Mouse (Mus musculus) forebrain, embryonic 11.5 days (tissue): ENCODE data around the gene Adamts20. TPM values are rescaled to one million over a fixed set of nuclear protein-coding genes. Genes with fewer than 3 reads are reported as not detected.

ENCODE experiments used
- ATAC-seq: fragments of 200-750 bp; cut with Nextera tagmentation; replicated peaks from 2 replicates; pipeline ENCODE4 v1.8.0; 2017; ENCODE audit warnings: moderate TSS enrichment; ENCODE audit not compliant: low FRiP score
- DNase-seq: peaks from one replicate; pipeline ENCODE4 v3.0.0-alpha.2; 2017; ENCODE audit warnings: low spot score
- H3K27ac ChIP-seq: fragments of 300-500 bp; sonication (generic); 2 replicates; pipeline ENCODE4 v1.5.1; 2014; ENCODE audit warnings: low read depth, low read length
- H3K27me3 ChIP-seq: fragments of 300-500 bp; sonication (generic); 2 replicates; pipeline ENCODE4 v1.6.1; 2014; ENCODE audit warnings: mild to moderate bottlenecking, low read length, mixed read lengths; ENCODE audit not compliant: control insufficient read depth, insufficient read depth
- H3K36me3 ChIP-seq: fragments of 300-500 bp; sonication (generic); 2 replicates; pipeline ENCODE4 v1.6.1; 2014; ENCODE audit warnings: mild to moderate bottlenecking, low read length, moderate library complexity, mixed read lengths; ENCODE audit not compliant: control insufficient read depth, insufficient read depth
- H3K4me1 ChIP-seq: fragments of 300-500 bp; sonication (generic); replicated peaks from 2 replicates; pipeline ENCODE4 v1.6.1; 2014; ENCODE audit warnings: low read length, mixed read lengths; ENCODE audit not compliant: control insufficient read depth, insufficient read depth
- H3K4me2 ChIP-seq: fragments of 300-500 bp; sonication (generic); 2 replicates; pipeline ENCODE4 v1.6.1; 2014; ENCODE audit warnings: low read depth, mild to moderate bottlenecking, low read length, moderate library complexity, mixed read lengths; ENCODE audit not compliant: severe bottlenecking
- H3K4me3 ChIP-seq: fragments of 300-500 bp; sonication (generic); 2 replicates; pipeline ENCODE4 v1.5.1; 2014; ENCODE audit warnings: low read depth, low read length
- H3K9ac ChIP-seq: fragments of 300-500 bp; sonication (generic); 2 replicates; pipeline ENCODE4 v1.6.1; 2014; ENCODE audit warnings: low read length
- H3K9me3 ChIP-seq: fragments of 300-500 bp; sonication (generic); 2 replicates; pipeline ENCODE4 v1.6.1; 2016; ENCODE audit warnings: low read length, mixed read lengths; ENCODE audit not compliant: control insufficient read depth
- WGBS: fragments of 180-500 bp; shearing (Covaris S2); extraction: QIAGEN DNeasy Blood & Tissue Kit; methylation state at CpG from one replicate; pipeline ENCODE4 v1.1.7; 2014; 5-methylcytosine and 5-hydroxymethylcytosine counted together
- polyA plus RNA-seq: library from polyadenylated mRNA; unstranded; fragments of >200 nt; fragmentation: Nextera tagmentation; extraction: Ambion mirVana; gene quantifications from 2 replicates; pipeline ENCODE4 v1.2.1, GENCODE M21; 2014

The Adamts20 gene
- polyA plus RNA-seq, 1 experiment from 2014 or later, result 14.0 TPM

DNA sequence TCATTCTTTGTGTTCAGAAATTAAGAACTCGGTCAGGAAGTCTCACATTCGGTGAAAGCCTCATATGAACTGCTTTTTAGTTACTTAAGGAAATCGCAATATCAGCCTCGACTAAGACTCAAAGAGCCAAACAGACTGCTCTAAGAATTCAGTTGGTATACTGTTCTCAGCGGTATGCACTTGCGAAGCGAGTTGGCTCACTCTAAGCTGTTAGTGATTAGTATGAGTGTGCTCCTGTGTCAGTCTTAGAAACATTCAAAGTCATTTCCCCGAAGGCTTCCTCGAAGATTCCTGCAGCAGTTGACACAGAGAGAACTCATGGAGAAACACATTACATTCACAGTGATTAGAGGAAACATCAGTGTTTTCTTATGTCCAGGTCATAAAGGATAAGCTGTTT is 4.1 kb downstream of the Adamts20 start:
- no peaks in the 10 kb centered on the region for H3K27me3 ChIP-seq
- no peak overlapping the region; the same call in 1 of the 2 replicates for H3K27ac ChIP-seq
- H3K4me1 ChIP-seq, result no peaks in the 10 kb centered on the region; the same call in 1 of the 2 replicates
- ATAC-seq, result no peak
- no peak for DNase-seq
- 43% methylated on average over 9 of the region's 9 CpGs for WGBS
- no peaks in the 10 kb centered on the region for H3K9me3 ChIP-seq
- no peak overlapping the region for H3K4me2 ChIP-seq
- no peaks in the 10 kb centered on the region for H3K36me3 ChIP-seq
- no peak overlapping the region for H3K4me3 ChIP-seq
- no peak overlapping the region for H3K9ac ChIP-seq

GRCm38 (mm10) chr15:94457636-94458390 is 7.4 kb downstream of the Adamts20 start:
- no peak for ATAC-seq
- DNase-seq, result no peak

DNA sequence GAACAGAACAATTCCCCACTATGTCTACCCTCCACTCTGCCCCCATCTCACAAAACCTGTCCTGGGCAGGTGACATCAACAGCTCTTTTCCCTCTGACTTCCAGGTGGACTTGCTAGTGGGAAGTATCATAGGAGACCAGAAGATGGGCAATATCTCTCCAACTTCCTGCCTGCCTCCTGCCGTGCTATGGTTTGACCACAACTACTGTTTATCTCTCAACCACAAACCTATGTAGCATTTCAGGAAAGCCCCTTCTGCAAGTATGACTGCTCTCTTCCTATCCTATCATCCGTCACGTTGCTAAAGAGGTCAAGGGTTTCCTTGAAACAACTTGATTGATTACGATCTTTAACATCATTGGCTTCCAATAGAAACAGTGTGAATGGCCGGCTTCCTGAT is 12.4 kb downstream of the Adamts20 start:
- no peak overlapping the region for H3K9ac ChIP-seq
- DNase-seq, result no peak
- 94% methylated on average over 5 of the region's 5 CpGs for WGBS
- ATAC-seq, result no peak
- H3K27me3 ChIP-seq, result no peaks in the 10 kb centered on the region
- H3K4me2 ChIP-seq, result no peak overlapping the region
- H3K4me1 ChIP-seq, result no peaks in the 10 kb centered on the region
- no peak overlapping the region for H3K4me3 ChIP-seq
- H3K36me3 ChIP-seq, result no peaks in the 10 kb centered on the region
- H3K27ac ChIP-seq, result no peak overlapping the region
- no peaks in the 10 kb centered on the region for H3K9me3 ChIP-seq

More at GRCm38 (mm10) chr15:94457636-94458390, 7.4 kb downstream of the Adamts20 start:
- Histone ChIP-seq H3K4me2 (no peak overlapping the region), H3K4me3 (no peak overlapping the region), H3K9me3 (no peaks in the 10 kb centered on the region), H3K27me3 (no peaks in the 10 kb centered on the region), H3K36me3 (no peaks in the 10 kb centered on the region), H3K27ac (no peak overlapping the region), H3K9ac (no peak overlapping the region), H3K4me1 (no peaks in the 10 kb centered on the region; the same call in 1 of the 2 replicates)
- 81% methylated on average over 18 of the region's 18 CpGs for WGBS

- H3K9ac ChIP-seq, result no peak overlapping the region
- no peak overlapping the region for H3K4me2 ChIP-seq
- no peaks in the 10 kb centered on the region for H3K27me3 ChIP-seq
- 94% methylated on average over 8 of the region's 8 CpGs for WGBS
- ATAC-seq (no peak), DNase-seq (no peak)
- H3K4me3 ChIP-seq, result no peak overlapping the region
- H3K36me3 ChIP-seq, result no peaks in the 10 kb centered on the region
- no peaks in the 10 kb centered on the region for H3K9me3 ChIP-seq
- H3K27ac ChIP-seq, result no peak overlapping the region
- no peaks in the 10 kb centered on the region for H3K4me1 ChIP-seq
These were observed 13.6 kb downstream of the Adamts20 start for GRCm38 (mm10) chr15:94451600-94451999.

- Histone ChIP-seq H3K9ac (no peak overlapping the region), H3K4me3 (no peak overlapping the region), H3K36me3 (no peaks in the 10 kb centered on the region), H3K4me1 (peaks cover 5% of the 10 kb centered on the region; the same call in 1 of the 2 replicates), H3K27me3 (no peaks in the 10 kb centered on the region), H3K4me2 (no peak overlapping the region), H3K9me3 (no peaks in the 10 kb centered on the region), H3K27ac (no peak overlapping the region)
- WGBS, result 67% methylated on average over 8 of the region's 8 CpGs
- ATAC-seq (no peak), DNase-seq (no peak)
These were observed 20.6 kb downstream of the Adamts20 start for GRCm38 (mm10) chr15:94444437-94445136.

DNA sequence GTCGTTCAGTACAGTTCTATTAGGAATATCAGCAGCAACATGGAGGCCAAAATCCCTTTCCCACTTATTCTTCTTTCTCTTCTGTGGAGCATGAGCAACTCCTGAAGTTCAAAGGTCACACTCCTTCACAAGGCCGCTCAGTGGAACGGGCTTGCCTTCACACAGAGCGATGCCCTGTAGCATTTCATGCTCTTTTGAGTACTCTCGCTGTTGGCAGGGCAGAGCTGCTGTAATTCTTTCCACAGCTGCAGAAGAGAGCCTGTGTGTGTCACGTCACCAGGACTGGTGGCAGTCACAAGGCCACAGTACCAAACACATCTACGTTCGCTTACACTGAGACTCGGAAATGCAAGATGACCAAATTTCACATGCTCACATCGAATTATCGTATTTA is 21.2 kb downstream of the Adamts20 start:
- no peaks in the 10 kb centered on the region for H3K36me3 ChIP-seq
- no peak for DNase-seq
- H3K4me1 ChIP-seq, result peaks cover 5% of the 10 kb centered on the region; the same call in 1 of the 2 replicates
- H3K4me3 ChIP-seq, result no peak overlapping the region
- no peaks in the 10 kb centered on the region for H3K27me3 ChIP-seq
- H3K9me3 ChIP-seq, result no peaks in the 10 kb centered on the region
- no peak overlapping the region for H3K27ac ChIP-seq
- no peak overlapping the region for H3K9ac ChIP-seq
- WGBS, result 73% methylated on average over 11 of the region's 11 CpGs
- no peak overlapping the region for H3K4me2 ChIP-seq
- no peak for ATAC-seq

DNA sequence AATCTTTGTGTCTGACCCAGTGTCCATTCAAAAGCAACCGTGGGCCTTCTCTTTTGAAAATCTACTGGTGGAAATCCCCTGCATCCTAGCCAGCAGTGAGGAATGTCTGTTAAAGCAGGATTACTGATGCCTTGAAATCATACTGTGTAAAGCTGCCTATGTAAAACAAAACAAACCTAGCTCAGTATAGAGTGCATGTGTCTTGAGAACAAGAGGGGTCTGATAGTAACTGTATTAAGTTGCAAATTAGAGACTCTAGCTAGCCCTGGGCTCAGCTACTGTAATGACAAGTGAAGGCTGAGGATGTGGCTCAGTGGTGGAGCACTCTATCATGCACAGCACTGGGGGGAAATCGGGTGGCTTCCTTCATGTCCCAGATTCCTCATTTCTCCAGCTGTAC is 22.2 kb downstream of the Adamts20 start:
- ATAC-seq, result peak; percentile 49; the same call in 1 of the 2 replicates
- Histone ChIP-seq H3K36me3 (no peaks in the 10 kb centered on the region), H3K4me1 (peaks cover 5% of the 10 kb centered on the region; the same call in 1 of the 2 replicates), H3K4me3 (no peak overlapping the region), H3K9me3 (no peaks in the 10 kb centered on the region), H3K27ac (peak overlapping the region; percentile 7; the same call in 1 of the 2 replicates), H3K4me2 (no peak overlapping the region), H3K27me3 (no peaks in the 10 kb centered on the region), H3K9ac (no peak overlapping the region)
- 36% methylated on average over 2 of the region's 2 CpGs for WGBS
- no peak for DNase-seq

DNA sequence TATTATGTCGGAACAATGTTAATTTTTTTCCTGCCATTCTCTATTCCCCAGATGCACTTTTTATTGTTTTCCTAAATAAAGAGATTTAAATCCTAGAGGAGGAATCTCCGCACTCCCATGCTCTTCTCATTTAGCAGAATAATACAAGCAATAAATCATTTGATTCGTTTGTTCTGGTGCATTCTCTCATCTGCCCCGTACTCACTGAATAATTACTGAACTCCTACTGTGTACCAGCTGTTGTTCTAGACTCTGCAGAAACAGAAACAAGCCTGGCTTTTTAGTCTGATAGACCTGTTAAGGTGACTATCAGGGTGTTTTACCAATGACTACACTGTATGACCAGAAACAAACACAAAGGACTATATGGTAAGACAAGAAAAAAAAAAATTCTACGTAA is 29.7 kb downstream of the Adamts20 start:
- Histone ChIP-seq H3K27ac (no peak overlapping the region), H3K4me3 (no peak overlapping the region), H3K4me2 (no peak overlapping the region), H3K9me3 (no peaks in the 10 kb centered on the region), H3K27me3 (no peaks in the 10 kb centered on the region), H3K36me3 (no peaks in the 10 kb centered on the region), H3K4me1 (no peaks in the 10 kb centered on the region), H3K9ac (no peak overlapping the region)
- no peak for ATAC-seq
- no peak for DNase-seq
- 86% methylated on average over 5 of the region's 5 CpGs for WGBS
